Comparison of ENCODE assay signal across 38 mouse cellular contexts in the genomic region with DNA sequence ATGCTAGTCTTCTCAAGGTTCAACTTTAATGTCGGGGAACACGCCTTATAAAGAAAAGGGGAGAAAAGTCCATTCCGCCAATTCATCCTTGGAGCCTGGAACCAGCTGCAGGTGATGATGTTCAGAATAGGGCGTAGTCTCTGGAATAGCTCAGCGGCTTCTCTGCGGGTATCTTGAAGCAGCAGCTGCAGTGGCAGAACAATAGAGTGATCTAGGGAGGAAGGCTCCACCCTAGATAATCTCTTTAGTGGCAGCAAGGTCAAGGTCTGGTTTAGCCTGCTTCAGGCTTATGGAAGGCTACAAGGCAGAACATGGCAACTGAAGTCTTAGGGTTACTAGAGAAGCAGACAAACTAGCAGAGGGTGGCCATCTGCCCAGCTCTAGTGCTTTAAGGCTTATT. TPM values are rescaled to one million over a fixed set of nuclear protein-coding genes. Genes with fewer than 3 reads are reported as not detected.
DNase-seq lines count a peak whose midpoint lies in the region; ATAC-seq lines count a peak whose summit lies in the region.
"Had no signal": no experiment of that assay in that cellular context is flagged by ENCODE, and none has a peak within 500 bp of the region (broad histone marks: within the 10 kb centered on the region; RNA-seq: fewer than 3 reads in every experiment).

No protein-coding gene starts in this region.

- no peaks in the 10 kb centered on the region for H3K27me3 ChIP-seq in heart, embryonic 11.5 days (ENCODE audit: control insufficient read depth, insufficient read depth, low read length)
- H3K27me3 ChIP-seq: forebrain, embryonic 12.5 days; heart, embryonic 15.5 days; hindbrain, embryonic 13.5 days; midbrain, embryonic 15.5 days; neural tube, embryonic 15.5 days had no signal

- 72% methylated on average over 6 of the region's 6 CpGs for WGBS in heart, embryonic 11.5 days (ENCODE audit: insufficient replicate concordance)

- H3K4me2 ChIP-seq in heart, embryonic 11.5 days = no peak overlapping the region
- H3K4me2 ChIP-seq: forebrain, embryonic 12.5 days; heart, embryonic 15.5 days; hindbrain, embryonic 13.5 days; midbrain, embryonic 15.5 days; neural tube, embryonic 15.5 days had no signal

- peak; percentile 78 for ATAC-seq in heart, embryonic 11.5 days (replicated peaks; ENCODE audit: insufficient number of reproducible peaks, low FRiP score, low TSS enrichment)
- ATAC-seq in megakaryocyte progenitor cell, adult 5-6 weeks (replicated peaks; ENCODE audit: poor library complexity) = peak; percentile 12; the same call in 1 of the 2 replicates
- ATAC-seq: midbrain, embryonic 15.5 days had no signal

- no peak overlapping the region for H3K9ac ChIP-seq in heart, embryonic 11.5 days (ENCODE audit: low read depth, low read length)
- H3K9ac ChIP-seq: forebrain, embryonic 12.5 days; heart, embryonic 15.5 days; hindbrain, embryonic 13.5 days; midbrain, embryonic 15.5 days; neural tube, embryonic 15.5 days had no signal

- no peaks in the 10 kb centered on the region for H3K36me3 ChIP-seq in heart, embryonic 11.5 days (ENCODE audit: control insufficient read depth, insufficient read depth, low read length)
- H3K36me3 ChIP-seq: forebrain, embryonic 12.5 days; heart, embryonic 15.5 days; hindbrain, embryonic 13.5 days; midbrain, embryonic 10.5 days; midbrain, embryonic 15.5 days; neural tube, embryonic 15.5 days had no signal

- H3K9me3 ChIP-seq in heart, embryonic 11.5 days (replicated peaks; ENCODE audit: control insufficient read depth, low read length) = no peaks in the 10 kb centered on the region
- H3K9me3 ChIP-seq: forebrain, embryonic 12.5 days; heart, embryonic 15.5 days; hindbrain, embryonic 13.5 days; midbrain, embryonic 10.5 days; midbrain, embryonic 15.5 days; neural tube, embryonic 15.5 days had no signal

- no peaks in the 10 kb centered on the region; the same call in 1 of the 2 replicates for H3K4me1 ChIP-seq in heart, embryonic 11.5 days (ENCODE audit: control insufficient read depth, insufficient read depth, low read length)
- H3K4me1 ChIP-seq: forebrain, embryonic 12.5 days; heart, embryonic 15.5 days; hindbrain, embryonic 13.5 days; midbrain, embryonic 15.5 days; neural tube, embryonic 15.5 days had no signal

- no peak overlapping the region for H3K4me3 ChIP-seq in heart, embryonic 11.5 days (ENCODE audit: low read depth, low read length)
- H3K4me3 ChIP-seq: erythroblast, embryonic 14.5 days; forebrain, embryonic 12.5 days; heart, embryonic 15.5 days; hindbrain, embryonic 13.5 days; layer of hippocampus, adult 2 months; midbrain, embryonic 10.5 days; midbrain, embryonic 15.5 days; neural tube, embryonic 15.5 days had no signal

- no peak for DNase-seq in heart, postnatal 4 days
- DNase-seq in ES-CJ7 (ENCODE audit: low read depth, low spot score) (peak; percentile 95), ZHBTc4 (ENCODE audit: low read depth, low spot score) (peak; percentile 94)
- DNase-seq in layer of hippocampus, postnatal 10 days (ENCODE audit: low spot score in 2 of 2) = no peak
- no peak for DNase-seq in kidney, postnatal 10 days
- DNase-seq: adrenal gland, postnatal 14 days; cerebellum, adult 11 months; cerebellum, adult 9-10 months; gastrocnemius, postnatal 10 days; heart, adult 11 months; kidney, adult 11 months; kidney, postnatal 36 days; left cerebral cortex, postnatal 4 days; lung, adult 18-20 months; lung, postnatal 10 days; retina, postnatal 1 day; right cerebral cortex, postnatal 14 days; thymus, postnatal 4 days had no signal

- peak overlapping the region; percentile 29; the same call in 1 of the 2 replicates for H3K27ac ChIP-seq in heart, embryonic 11.5 days (ENCODE audit: low read depth, low read length)
- H3K27ac ChIP-seq: forebrain, embryonic 12.5 days; heart, embryonic 15.5 days; hindbrain, embryonic 13.5 days; layer of hippocampus, adult 2 months; macrophage; midbrain, embryonic 15.5 days; neural tube, embryonic 15.5 days had no signal

RNA-seq across cellular contexts. Expression of a gene that starts 46.2 kb away (rescaled TPM):
- polyA plus RNA-seq in heart, embryonic 11.5 days (2014; fragmentation: Nextera tagmentation; extraction: Ambion mirVana) = not detected in 2 replicates
- total RNA-seq in heart, postnatal 4 days (2021) = not detected
- total RNA-seq in megakaryocyte progenitor cell, adult 5-6 weeks (2015) = 0.46 TPM in 1 of 2 replicates, not detected in the other
- total RNA-seq in megakaryocyte progenitor cell, adult 5-6 weeks (2017) = 0.75 and 1.7 TPM in 2 replicates
- not detected for total RNA-seq in layer of hippocampus, postnatal 10 days (2021)
- total RNA-seq: adrenal gland, postnatal 14 days; gastrocnemius, postnatal 10 days; heart, postnatal 25 days; layer of hippocampus, adult 2 months; layer of hippocampus, postnatal 25 days; left cerebral cortex, postnatal 4 days had no signal
- polyA plus RNA-seq: embryonic facial prominence, embryonic 14.5 days; erythroblast, embryonic 14.5 days; forebrain, embryonic 12.5 days; heart, embryonic 15.5 days; hindbrain, embryonic 13.5 days; kidney, embryonic 14.5 days; limb, embryonic 14.5 days; midbrain, embryonic 10.5 days; midbrain, embryonic 15.5 days; neural tube, embryonic 15.5 days; small intestine, adult 2 months; stomach, embryonic 14.5 days; testis, adult 2 months; thymus, postnatal 0 days had no signal

Comparison
In these comparisons a context has a peak if more than half of its experiments do, and no peak if none do; other contexts are left out.
1. DNase-seq: peak in ES-CJ7 (single experiment) and ZHBTc4 (single experiment); none in heart, postnatal 4 days (single experiment), layer of hippocampus, postnatal 10 days (0 of 2) and kidney, postnatal 10 days (single experiment).